Mouse (Mus musculus): ENCODE measurements around the gene Timm10. TPM values are rescaled to one million over a fixed set of nuclear protein-coding genes. Genes with fewer than 3 reads are reported as not detected.
"Not testable (repeated sequence)": the region's sequence is repeated elsewhere in the genome, so short reads cannot be mapped to it uniquely, and the experiment has no call there.

Gene Timm10
- polyA plus RNA-seq, 1 experiment from 2014 or later: 86.0 TPM

GRCm38 (mm10) chr2:84798493-84798921 lies 28.3 kb upstream of the Timm10 start, which contains the start of gene Ube2l6:
TSS of gene Ube2l6 (plus strand) at chr2:84798828.
- ATAC-seq (ENCODE audit: low FRiP score): peak; percentile 77
- under 1% methylated on average over 21 of the region's 21 CpGs for WGBS
- peak within 1 kb of the TSS; percentile 66 for H3K27ac ChIP-seq (replicated peaks)

DNA sequence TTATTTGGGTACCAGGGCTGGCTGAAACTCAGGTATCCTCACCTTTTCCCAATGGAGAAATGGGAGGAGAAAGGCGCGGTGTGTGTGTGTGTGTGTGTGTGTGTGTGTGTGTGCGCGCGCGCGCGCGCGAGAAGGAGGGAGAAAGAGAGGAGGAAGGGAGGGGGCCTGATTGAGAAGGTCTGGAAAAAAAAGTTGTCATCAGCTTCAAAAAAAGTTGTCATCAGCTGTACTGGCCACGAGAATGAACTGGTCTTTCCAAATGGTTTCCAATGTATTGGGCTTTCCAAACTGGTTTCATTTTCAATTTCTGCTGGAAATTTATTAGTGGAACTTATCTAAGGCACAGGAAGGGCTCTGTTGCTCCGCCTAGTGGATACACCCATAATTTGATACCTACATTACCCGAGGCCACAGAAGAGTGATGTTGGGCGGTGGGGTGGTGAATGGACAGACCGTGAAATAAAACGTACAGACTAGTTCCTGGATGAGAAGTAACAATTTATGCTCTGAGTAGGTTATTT lies 27.7 kb upstream of the Timm10 start:
- ATAC-seq (ENCODE audit: low FRiP score): peak; percentile 74
- Histone ChIP-seq H3K27me3 (replicated peaks) (no peaks in the 10 kb centered on the region), H3K9ac (replicated peaks) (peak overlapping the region; percentile 64), H3K9me3 (replicated peaks) (no peaks in the 10 kb centered on the region), H3K4me3 (replicated peaks) (peak overlapping the region; percentile 57), H3K4me1 (peaks cover 15% of the 10 kb centered on the region), H3K27ac (replicated peaks) (peak overlapping the region; percentile 66; the same call in 1 of the 2 replicates), H3K36me3 (no peaks in the 10 kb centered on the region), H3K4me2 (peak overlapping the region; percentile 97)
- WGBS: under 1% methylated on average over 16 of the region's 16 CpGs

More at GRCm38 (mm10) chr2:84798493-84798921, 28.3 kb upstream of the Timm10 start, which contains the start of gene Ube2l6:
- H3K4me1 ChIP-seq: peaks cover 15% of the 10 kb centered on the region
- H3K9me3 ChIP-seq (replicated peaks): no peaks in the 10 kb centered on the region
- H3K4me2 ChIP-seq: peak within 1 kb of the TSS; percentile 97
- H3K27me3 ChIP-seq (replicated peaks): no peaks in the 10 kb centered on the region
- peak within 1 kb of the TSS; percentile 57 for H3K4me3 ChIP-seq (replicated peaks)
- H3K9ac ChIP-seq (replicated peaks): peak within 1 kb of the TSS; percentile 64
- no peaks in the 10 kb centered on the region for H3K36me3 ChIP-seq

- Histone ChIP-seq H3K9ac (replicated peaks) (no peak overlapping the region), H3K9me3 (replicated peaks) (no peaks in the 10 kb centered on the region), H3K4me1 (peaks cover 15% of the 10 kb centered on the region), H3K4me2 (no peak overlapping the region), H3K4me3 (replicated peaks) (no peak overlapping the region), H3K27ac (replicated peaks) (no peak overlapping the region), H3K36me3 (no peaks in the 10 kb centered on the region), H3K27me3 (replicated peaks) (no peaks in the 10 kb centered on the region)
- 83% methylated on average over 4 of the region's 4 CpGs for WGBS
- ATAC-seq (ENCODE audit: low FRiP score): no peak
These were observed 26.5 kb upstream of the Timm10 start for GRCm38 (mm10) chr2:84800304-84800703.

GRCm38 (mm10) chr2:84801223-84801622 lies 25.6 kb upstream of the Timm10 start:
- WGBS: 77% methylated on average over 5 of the region's 5 CpGs

GRCm38 (mm10) chr2:84803963-84804362 lies 22.8 kb upstream of the Timm10 start:
- H3K27ac ChIP-seq (replicated peaks): no peak overlapping the region
- 93% methylated on average over 7 of the region's 7 CpGs for WGBS
- no peaks in the 10 kb centered on the region for H3K36me3 ChIP-seq
- no peak overlapping the region for H3K4me3 ChIP-seq (replicated peaks)
- no peak overlapping the region for H3K9ac ChIP-seq (replicated peaks)
- peaks cover 5% of the 10 kb centered on the region for H3K4me1 ChIP-seq
- no peak overlapping the region for H3K4me2 ChIP-seq
- H3K27me3 ChIP-seq (replicated peaks): no peaks in the 10 kb centered on the region
- no peak for ATAC-seq (ENCODE audit: low FRiP score)
- no peaks in the 10 kb centered on the region for H3K9me3 ChIP-seq (replicated peaks)

More at GRCm38 (mm10) chr2:84801223-84801622, 25.6 kb upstream of the Timm10 start:
- peaks cover 15% of the 10 kb centered on the region for H3K4me1 ChIP-seq
- not testable (repeated sequence) for H3K27me3 ChIP-seq (replicated peaks); H3K36me3 ChIP-seq; H3K9ac ChIP-seq (replicated peaks); H3K4me3 ChIP-seq (replicated peaks); ATAC-seq (ENCODE audit: low FRiP score); H3K27ac ChIP-seq (replicated peaks); H3K4me2 ChIP-seq; H3K9me3 ChIP-seq (replicated peaks)

DNA sequence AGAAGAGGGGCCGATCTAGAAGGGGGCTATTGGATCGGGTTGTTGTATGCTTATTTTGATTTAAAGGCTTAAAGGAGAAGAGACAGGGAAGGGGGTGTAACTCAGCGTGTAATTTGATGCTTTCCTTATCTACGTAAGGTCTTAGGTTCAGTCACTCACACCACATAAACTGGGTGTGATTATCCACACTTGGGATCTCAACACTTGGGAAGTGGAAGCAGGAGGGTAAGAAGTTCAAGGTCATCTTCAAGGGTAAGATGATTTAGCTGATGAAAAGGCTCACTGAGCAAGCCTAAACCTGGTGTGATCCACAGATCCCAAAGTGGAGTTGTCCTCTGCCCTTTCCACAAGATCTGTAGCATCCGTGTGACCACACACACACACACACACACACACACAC lies 20.3 kb upstream of the Timm10 start:
- H3K27ac ChIP-seq (replicated peaks): no peak overlapping the region
- H3K4me2 ChIP-seq: no peak overlapping the region
- no peak overlapping the region for H3K4me3 ChIP-seq (replicated peaks)
- 76% methylated on average over 5 of the region's 5 CpGs for WGBS
- H3K36me3 ChIP-seq: no peaks in the 10 kb centered on the region
- no peak for ATAC-seq (ENCODE audit: low FRiP score)
- H3K9me3 ChIP-seq (replicated peaks): no peaks in the 10 kb centered on the region
- peaks cover 5% of the 10 kb centered on the region; the same call in 1 of the 2 replicates for H3K4me1 ChIP-seq
- no peaks in the 10 kb centered on the region for H3K27me3 ChIP-seq (replicated peaks)
- no peak overlapping the region for H3K9ac ChIP-seq (replicated peaks)

- no peaks in the 10 kb centered on the region for H3K9me3 ChIP-seq (replicated peaks)
- H3K9ac ChIP-seq (replicated peaks): no peak overlapping the region
- H3K4me3 ChIP-seq (replicated peaks): no peak overlapping the region
- no peak overlapping the region for H3K4me2 ChIP-seq
- no peaks in the 10 kb centered on the region for H3K27me3 ChIP-seq (replicated peaks)
- H3K4me1 ChIP-seq: peaks cover 5% of the 10 kb centered on the region; the same call in 1 of the 2 replicates
- no peaks in the 10 kb centered on the region for H3K36me3 ChIP-seq
- no peak overlapping the region for H3K27ac ChIP-seq (replicated peaks)
- ATAC-seq (ENCODE audit: low FRiP score): no peak
These were observed 17.5 kb upstream of the Timm10 start for GRCm38 (mm10) chr2:84809330-84809729.

- H3K4me2 ChIP-seq: peak overlapping the region; percentile 52; the same call in 1 of the 2 replicates
- ATAC-seq (ENCODE audit: low FRiP score): no peak
- 87% methylated on average over 6 of the region's 6 CpGs for WGBS
These were observed 16.3 kb upstream of the Timm10 start for GRCm38 (mm10) chr2:84810526-84810885.

DNA sequence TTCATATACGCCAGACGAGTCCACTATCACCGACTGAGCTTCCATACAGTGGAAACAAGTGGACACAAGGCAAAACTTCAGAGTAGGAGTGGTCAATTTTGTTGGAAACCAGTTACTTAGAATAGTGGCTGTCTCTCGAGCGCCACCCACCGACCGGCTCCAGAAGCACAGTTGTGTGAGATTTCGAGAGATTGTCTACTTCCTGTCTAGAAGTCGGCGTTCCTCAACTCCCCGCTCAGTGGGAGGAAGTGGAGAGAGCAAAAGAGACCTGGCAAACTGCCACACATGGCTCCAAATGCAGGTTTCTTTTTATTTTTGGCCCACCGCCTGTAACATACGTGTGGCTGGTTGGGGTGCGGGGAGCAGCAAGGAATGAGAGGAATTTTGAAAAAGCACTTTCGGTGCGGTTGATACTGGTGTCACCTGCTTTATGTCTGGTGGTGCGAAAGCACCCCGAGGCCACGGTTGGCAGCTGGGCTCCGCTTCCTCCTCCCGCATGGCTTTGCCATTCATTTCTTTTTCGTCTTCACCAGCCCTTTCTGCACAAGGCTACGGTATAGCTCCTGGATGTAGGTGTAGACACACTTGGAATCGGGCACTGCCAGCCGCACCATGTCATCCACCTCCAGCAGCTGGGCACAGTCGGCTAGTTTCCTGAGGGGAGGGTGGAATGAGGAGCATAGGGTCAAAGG lies 15.8 kb upstream of the Timm10 start:
- Histone ChIP-seq H3K27ac (replicated peaks) (no peak overlapping the region), H3K9ac (replicated peaks) (no peak overlapping the region), H3K36me3 (no peaks in the 10 kb centered on the region), H3K4me1 (peaks cover 5% of the 10 kb centered on the region; the same call in 1 of the 2 replicates), H3K9me3 (replicated peaks) (no peaks in the 10 kb centered on the region), H3K4me3 (replicated peaks) (peak overlapping the region; percentile 20; the same call in 1 of the 2 replicates), H3K27me3 (replicated peaks) (no peaks in the 10 kb centered on the region), H3K4me2 (peak overlapping the region; percentile 52)
- WGBS: 43% methylated on average over 26 of the region's 26 CpGs
- peak; percentile 69 for ATAC-seq (ENCODE audit: low FRiP score)

More at GRCm38 (mm10) chr2:84810526-84810885, 16.3 kb upstream of the Timm10 start:
- no peaks in the 10 kb centered on the region for H3K36me3 ChIP-seq
- H3K4me3 ChIP-seq (replicated peaks): no peak overlapping the region
- no peaks in the 10 kb centered on the region for H3K27me3 ChIP-seq (replicated peaks)
- no peak overlapping the region for H3K27ac ChIP-seq (replicated peaks)
- no peak overlapping the region for H3K9ac ChIP-seq (replicated peaks)
- H3K9me3 ChIP-seq (replicated peaks): no peaks in the 10 kb centered on the region
- H3K4me1 ChIP-seq: peaks cover 5% of the 10 kb centered on the region; the same call in 1 of the 2 replicates

GRCm38 (mm10) chr2:84811880-84812279 lies 14.9 kb upstream of the Timm10 start:
- WGBS: 91% methylated on average over 7 of the region's 7 CpGs
- Histone ChIP-seq H3K4me2 (no peak overlapping the region), H3K4me1 (peaks cover 5% of the 10 kb centered on the region; the same call in 1 of the 2 replicates), H3K9me3 (replicated peaks) (no peaks in the 10 kb centered on the region), H3K36me3 (no peaks in the 10 kb centered on the region), H3K4me3 (replicated peaks) (no peak overlapping the region), H3K27ac (replicated peaks) (no peak overlapping the region), H3K27me3 (replicated peaks) (no peaks in the 10 kb centered on the region), H3K9ac (replicated peaks) (no peak overlapping the region)
- ATAC-seq (ENCODE audit: low FRiP score): no peak

DNA sequence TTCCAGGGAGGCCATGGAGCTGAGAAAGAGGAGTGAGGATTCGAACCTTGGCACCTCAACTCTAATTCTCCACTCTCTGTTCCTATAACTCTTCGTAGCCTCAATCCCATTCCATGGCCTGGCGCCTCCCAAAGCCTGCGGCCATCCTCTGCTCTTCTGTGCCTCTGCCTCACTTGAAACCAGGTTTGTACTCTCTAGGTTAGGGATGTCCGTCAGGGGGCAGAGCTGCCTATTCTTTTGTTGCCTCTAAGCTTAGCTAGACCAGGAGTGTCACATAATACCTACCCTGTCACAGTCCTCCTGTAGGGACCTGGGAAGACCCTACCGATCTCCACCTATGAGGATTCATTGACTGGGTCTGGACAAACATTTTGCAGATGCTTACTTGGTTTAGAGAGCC lies 14.1 kb upstream of the Timm10 start:
- H3K9ac ChIP-seq (replicated peaks): no peak overlapping the region
- no peak for ATAC-seq (ENCODE audit: low FRiP score)
- peaks cover 5% of the 10 kb centered on the region; the same call in 1 of the 2 replicates for H3K4me1 ChIP-seq
- no peaks in the 10 kb centered on the region for H3K9me3 ChIP-seq (replicated peaks)
- H3K27me3 ChIP-seq (replicated peaks): no peaks in the 10 kb centered on the region
- H3K27ac ChIP-seq (replicated peaks): no peak overlapping the region
- H3K4me3 ChIP-seq (replicated peaks): no peak overlapping the region
- H3K36me3 ChIP-seq: no peaks in the 10 kb centered on the region
- WGBS: 83% methylated on average over 6 of the region's 6 CpGs
- no peak overlapping the region for H3K4me2 ChIP-seq

GRCm38 (mm10) chr2:84819861-84820260 lies 6.9 kb upstream of the Timm10 start:
- H3K4me3 ChIP-seq (replicated peaks): no peak overlapping the region
- H3K27me3 ChIP-seq (replicated peaks): peaks cover 12% of the 10 kb centered on the region; the same call in 1 of the 2 replicates
- no peak overlapping the region for H3K4me2 ChIP-seq
- no peak for ATAC-seq (ENCODE audit: low FRiP score)
- no peaks in the 10 kb centered on the region for H3K4me1 ChIP-seq
- no peak overlapping the region for H3K27ac ChIP-seq (replicated peaks)
- H3K36me3 ChIP-seq: no peaks in the 10 kb centered on the region
- H3K9me3 ChIP-seq (replicated peaks): no peaks in the 10 kb centered on the region
- WGBS: 81% methylated on average over 3 of the region's 3 CpGs
- no peak overlapping the region for H3K9ac ChIP-seq (replicated peaks)
